9 mouse cellular contexts compared by ENCODE assay signal in genomic region chr4:135570152-135571036, GRCm38 (mm10). TPM values are rescaled to one million over a fixed set of nuclear protein-coding genes. Genes with fewer than 3 reads are reported as not detected.
DNase-seq lines count a peak whose midpoint lies in the region; ATAC-seq and TF ChIP-seq lines count a peak whose summit lies in the region.
"Had no signal": no experiment of that assay in that cellular context is flagged by ENCODE, and none has a peak within 500 bp of the region (broad histone marks: within the 10 kb centered on the region; RNA-seq: fewer than 3 reads in every experiment).

No protein-coding gene starts in this region.

- peak overlapping the region; percentile 22 for H3K4me3 ChIP-seq in embryonic facial prominence, embryonic 11.5 days (ENCODE audit: low read depth, low read length)
- peak overlapping the region; percentile 37 for H3K4me3 ChIP-seq in hindbrain, postnatal 0 days (ENCODE audit: low read length)
- H3K4me3 ChIP-seq in liver, embryonic 14.5 days (ENCODE audit: insufficient read depth in 1 of 2, low read depth in 2 of 2, low read length in 2 of 2): peak overlapping the region; percentile 3 to 38; a peak in 3 of 4 replicates
- H3K4me3 ChIP-seq in neural tube, embryonic 14.5 days (ENCODE audit: low read depth, low read length): peak overlapping the region; percentile 24

- no peaks in the 10 kb centered on the region for H3K9me3 ChIP-seq in embryonic facial prominence, embryonic 11.5 days (replicated peaks; ENCODE audit: control insufficient read depth, low read length)
- no peaks in the 10 kb centered on the region for H3K9me3 ChIP-seq in hindbrain, postnatal 0 days (ENCODE audit: low read length)
- H3K9me3 ChIP-seq in liver, embryonic 14.5 days (ENCODE audit: control insufficient read depth, low read length): no peaks in the 10 kb centered on the region
- H3K9me3 ChIP-seq in neural tube, embryonic 14.5 days (ENCODE audit: control insufficient read depth, low read length): no peaks in the 10 kb centered on the region

- no peak for TF ChIP-seq CTCF in hindbrain, postnatal 0 days (IDR thresholded peaks at IDR 0.05; ENCODE audit: low read depth)
- no peak for TF ChIP-seq CTCF in liver, embryonic 14.5 days (IDR thresholded peaks at IDR 0.05; ENCODE audit: low read depth)

- DNase-seq in urinary bladder, adult 2 months (ENCODE audit: low spot score): peak; percentile 47
- DNase-seq in urinary bladder, postnatal 10 days (ENCODE audit: low spot score): no peak
- DNase-seq in embryonic facial prominence, embryonic 11.5 days (ENCODE audit: low spot score): peak; percentile 82
- DNase-seq in hindbrain, postnatal 0 days (ENCODE audit: low spot score): peak; percentile 49
- DNase-seq in liver, embryonic 14.5 days (ENCODE audit: low read depth in 3 of 3, low spot score in 3 of 3): no peak
- DNase-seq in cerebellum, adult 11-12 months: no peak
- DNase-seq in cerebellum, adult 9-10 months: no peak

- H3K4me1 ChIP-seq in embryonic facial prominence, embryonic 11.5 days (ENCODE audit: control insufficient read depth, insufficient read depth, low read length): peaks cover 10% of the 10 kb centered on the region
- peaks cover 6% of the 10 kb centered on the region; the same call in 1 of the 2 replicates for H3K4me1 ChIP-seq in hindbrain, postnatal 0 days (ENCODE audit: insufficient read depth, low read length)
- H3K4me1 ChIP-seq in liver, embryonic 14.5 days (replicated peaks; ENCODE audit: control insufficient read depth in 2 of 2, insufficient read depth in 2 of 2, low read length in 1 of 2): peaks cover 0 to 3% of the 10 kb centered on the region in 2 experiments; a peak in 2 of 4 replicates
- peaks cover 19% of the 10 kb centered on the region for H3K4me1 ChIP-seq in neural tube, embryonic 14.5 days (ENCODE audit: control insufficient read depth, insufficient read depth, low read length)

- ATAC-seq in embryonic facial prominence, embryonic 11.5 days (replicated peaks; ENCODE audit: insufficient number of reproducible peaks, low FRiP score, low TSS enrichment, low read depth): peak; percentile 37; the same call in 1 of the 2 replicates
- peak; percentile 11; the same call in 1 of the 2 replicates for ATAC-seq in hindbrain, postnatal 0 days
- no peak for ATAC-seq in liver, embryonic 14.5 days (ENCODE audit: insufficient read depth)
- no peak for ATAC-seq in neural tube, embryonic 14.5 days (ENCODE audit: low read depth)

- no peaks in the 10 kb centered on the region for H3K36me3 ChIP-seq in embryonic facial prominence, embryonic 11.5 days (replicated peaks; ENCODE audit: control insufficient read depth, insufficient read depth, low read depth, low read length)
- no peaks in the 10 kb centered on the region for H3K36me3 ChIP-seq in hindbrain, postnatal 0 days (ENCODE audit: insufficient read depth, low read length)
- no peaks in the 10 kb centered on the region for H3K36me3 ChIP-seq in liver, embryonic 14.5 days (replicated peaks; ENCODE audit: control insufficient read depth, insufficient read depth, low read depth)
- no peaks in the 10 kb centered on the region for H3K36me3 ChIP-seq in neural tube, embryonic 14.5 days (ENCODE audit: control insufficient read depth, insufficient read depth, low read length)

- TF ChIP-seq EP300 in liver, embryonic 14.5 days (IDR thresholded peaks at IDR 0.05; ENCODE audit: low read depth): no peak

- H3K9ac ChIP-seq in embryonic facial prominence, embryonic 11.5 days (replicated peaks; ENCODE audit: low read length): no peak overlapping the region
- H3K9ac ChIP-seq in hindbrain, postnatal 0 days (replicated peaks; ENCODE audit: low read length): peak overlapping the region; percentile 29; the same call in 1 of the 2 replicates
- no peak overlapping the region for H3K9ac ChIP-seq in liver, embryonic 14.5 days (replicated peaks)
- H3K9ac ChIP-seq in neural tube, embryonic 14.5 days (replicated peaks; ENCODE audit: low read depth, low read length): no peak overlapping the region

- peaks cover 39% of the 10 kb centered on the region for H3K27me3 ChIP-seq in embryonic facial prominence, embryonic 11.5 days (ENCODE audit: control insufficient read depth, insufficient read depth, low read length)
- peaks cover 8% of the 10 kb centered on the region for H3K27me3 ChIP-seq in hindbrain, postnatal 0 days (ENCODE audit: insufficient read depth, low read length)
- H3K27me3 ChIP-seq in liver, embryonic 14.5 days (ENCODE audit: control insufficient read depth, insufficient read depth, low read length): peaks cover 71% of the 10 kb centered on the region
- H3K27me3 ChIP-seq in neural tube, embryonic 14.5 days (ENCODE audit: control insufficient read depth, insufficient read depth, low read length): peaks cover 14% of the 10 kb centered on the region

- H3K4me2 ChIP-seq in embryonic facial prominence, embryonic 11.5 days (ENCODE audit: low read depth, low read length): peak overlapping the region; percentile 37
- peak overlapping the region; percentile 60 for H3K4me2 ChIP-seq in hindbrain, postnatal 0 days (ENCODE audit: low read depth, low read length)
- peak overlapping the region; percentile 48 for H3K4me2 ChIP-seq in liver, embryonic 14.5 days (ENCODE audit: low read depth)
- peak overlapping the region; percentile 50 for H3K4me2 ChIP-seq in neural tube, embryonic 14.5 days (ENCODE audit: low read depth, low read length)

- no peak overlapping the region for H3K27ac ChIP-seq in embryonic facial prominence, embryonic 11.5 days (replicated peaks; ENCODE audit: low read depth, low read length)
- no peak overlapping the region for H3K27ac ChIP-seq in hindbrain, postnatal 0 days
- no peak overlapping the region for H3K27ac ChIP-seq in liver, embryonic 14.5 days
- H3K27ac ChIP-seq in neural tube, embryonic 14.5 days (ENCODE audit: low read depth, low read length): no peak overlapping the region

- WGBS in embryonic facial prominence, embryonic 11.5 days: 11% methylated on average over 32 of the region's 32 CpGs
- WGBS in hindbrain, postnatal 0 days: 14% methylated on average over 32 of the region's 32 CpGs
- WGBS in liver, embryonic 14.5 days (ENCODE audit: insufficient replicate concordance): 11% methylated on average over 32 of the region's 32 CpGs
- WGBS in neural tube, embryonic 14.5 days: 8% methylated on average over 32 of the region's 32 CpGs

RNA-seq across cellular contexts. Expression of gene Grhl3, which starts 3.0 kb away (rescaled TPM):
- polyA plus RNA-seq in urinary bladder, adult 2 months (2012; rRNA removed): 63.4 and 78.8 TPM in 2 replicates
- polyA plus RNA-seq in embryonic facial prominence, embryonic 11.5 days (2014; fragmentation: Nextera tagmentation; extraction: Ambion mirVana): 10.1 and 13.0 TPM in 2 replicates
- total RNA-seq in hindbrain, postnatal 0 days (2014; rRNA removed): 1.7 and 2.5 TPM in 2 replicates
- 1.7 and 1.8 TPM in 2 replicates for polyA plus RNA-seq in hindbrain, postnatal 0 days (2015; fragmentation: Nextera tagmentation; extraction: Ambion mirVana)
- polyA plus RNA-seq in liver, embryonic 14.5 days (2012; rRNA removed): 0.13 and 0.14 TPM in 2 replicates
- polyA plus RNA-seq in liver, embryonic 14.5 days (2014; fragmentation: Nextera tagmentation; extraction: Ambion mirVana): 0.11 and 0.15 TPM in 2 replicates
- polyA plus RNA-seq in neural tube, embryonic 14.5 days (2014; fragmentation: Nextera tagmentation; extraction: Ambion mirVana): 0.99 and 1.0 TPM in 2 replicates
- polyA plus RNA-seq: gonadal fat pad, adult 2 months had no signal

Comparison
In these comparisons a context has a peak if more than half of its experiments do, and no peak if none do; other contexts are left out.
1. DNase-seq: peak in urinary bladder, adult 2 months (single experiment), embryonic facial prominence, embryonic 11.5 days (single experiment) and hindbrain, postnatal 0 days (single experiment); none in urinary bladder, postnatal 10 days (single experiment), liver, embryonic 14.5 days (0 of 3), cerebellum, adult 11-12 months (single experiment) and cerebellum, adult 9-10 months (single experiment).
2. ATAC-seq: peak in embryonic facial prominence, embryonic 11.5 days (single experiment) and hindbrain, postnatal 0 days (single experiment); none in liver, embryonic 14.5 days (single experiment) and neural tube, embryonic 14.5 days (single experiment).
3. Peak in every context shown above with its lines, with median percentiles within 50 percentile points of each other: H3K4me2 ChIP-seq and H3K4me3 ChIP-seq.